Mouse (Mus musculus): ENCODE measurements at regions not wholly inside any gene's neighbourhood (a gene's known extent, or its start where the extent isn't known, plus 50 kb on each side); places are given as distances from the start of the nearest gene placed in this dataset.
A peak's percentile ranks its signal among the peaks of the same experiment; 100 is the strongest.
"Not testable (repeated sequence)": the region's sequence is repeated elsewhere in the genome, so short reads cannot be mapped to it uniquely, and the experiment has no call there.

DNA sequence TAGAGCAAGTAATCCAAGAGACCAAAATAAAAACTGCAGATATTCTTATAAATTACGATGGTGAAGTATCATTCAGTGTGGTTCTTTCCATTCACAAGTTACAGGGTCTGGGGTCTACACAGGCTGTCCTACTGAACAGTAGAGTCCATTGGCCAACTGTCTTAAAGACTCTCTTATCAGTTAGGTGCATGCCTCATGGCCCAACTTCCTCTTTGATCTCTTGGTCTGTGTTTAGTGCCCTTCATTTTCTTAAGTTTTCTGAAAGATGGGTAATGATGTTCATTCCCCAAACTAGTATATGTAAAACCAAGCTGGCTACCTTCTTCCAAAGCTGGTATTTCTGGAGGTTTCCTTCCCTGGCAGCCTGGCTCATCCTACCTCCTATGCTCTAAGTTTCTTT is 268.7 kb upstream of the Ift57 start:
- DNase-seq: no peak

DNA sequence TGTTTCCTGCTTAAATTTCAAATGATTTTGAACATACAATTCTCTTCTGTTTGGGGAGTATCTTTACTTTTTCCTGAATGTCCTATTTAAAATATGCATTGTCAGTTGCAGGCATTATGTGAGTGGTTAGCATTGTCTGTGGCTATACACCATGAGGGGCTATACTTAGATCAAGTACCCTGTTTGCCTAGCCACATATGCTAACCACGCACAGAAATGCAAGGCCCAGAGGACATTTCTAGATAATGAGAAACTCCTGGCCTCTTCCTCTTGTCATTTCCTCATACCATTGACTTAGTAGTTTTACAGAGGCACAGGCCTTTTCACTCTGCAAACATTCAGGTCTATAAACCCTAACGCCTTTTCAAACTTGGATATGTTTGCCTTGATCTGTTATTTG is 267.1 kb upstream of the Ift57 start:
- DNase-seq: no peak

- DNase-seq: peak; percentile 12
Observed at GRCm38 (mm10) chr16:49441225-49441624, 257.8 kb upstream of the Ift57 start.

GRCm38 (mm10) chr16:49447356-49447755 is 251.7 kb upstream of the Ift57 start:
- DNase-seq: not testable (repeated sequence)

DNA sequence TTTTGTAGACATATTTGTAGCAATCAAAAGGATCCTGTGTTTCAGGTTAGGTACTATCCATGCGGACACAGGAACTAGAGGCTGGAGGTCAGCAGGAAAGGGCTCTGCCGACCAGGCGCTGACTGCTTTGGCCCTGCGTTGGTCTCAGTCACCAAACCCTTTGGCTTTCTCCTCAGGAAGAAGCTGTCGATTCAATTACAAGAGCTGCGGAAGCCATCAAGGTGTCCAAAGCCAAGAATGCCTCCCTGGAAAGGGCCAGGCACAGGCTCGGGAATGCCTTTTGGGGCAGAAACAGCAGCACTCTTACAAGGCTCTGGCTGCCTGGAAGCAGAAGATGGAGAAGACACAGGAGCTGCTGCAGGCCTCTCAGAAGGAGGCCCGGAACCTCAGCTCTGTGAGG is 205.2 kb upstream of the Ift57 start:
- no peak for DNase-seq

- DNase-seq: no peak
Observed at GRCm38 (mm10) chr16:49497521-49498010, 201.5 kb upstream of the Ift57 start.

- no peak for DNase-seq
Observed at GRCm38 (mm10) chr16:49500818-49501217, 198.2 kb upstream of the Ift57 start.

- DNase-seq: no peak
Observed at GRCm38 (mm10) chr16:49503897-49504413, 195.1 kb upstream of the Ift57 start.

GRCm38 (mm10) chr16:49504669-49505068 is 194.4 kb upstream of the Ift57 start:
- no peak for DNase-seq

GRCm38 (mm10) chr16:49505271-49505670 is 193.8 kb upstream of the Ift57 start:
- no peak for DNase-seq

- no peak for DNase-seq
Observed at GRCm38 (mm10) chr16:49518844-49519243, 180.2 kb upstream of the Ift57 start.

- no peak for DNase-seq
Observed at GRCm38 (mm10) chr16:49520411-49520810, 178.6 kb upstream of the Ift57 start.

GRCm38 (mm10) chr16:49521685-49522084 is 177.3 kb upstream of the Ift57 start:
- DNase-seq: no peak

DNA sequence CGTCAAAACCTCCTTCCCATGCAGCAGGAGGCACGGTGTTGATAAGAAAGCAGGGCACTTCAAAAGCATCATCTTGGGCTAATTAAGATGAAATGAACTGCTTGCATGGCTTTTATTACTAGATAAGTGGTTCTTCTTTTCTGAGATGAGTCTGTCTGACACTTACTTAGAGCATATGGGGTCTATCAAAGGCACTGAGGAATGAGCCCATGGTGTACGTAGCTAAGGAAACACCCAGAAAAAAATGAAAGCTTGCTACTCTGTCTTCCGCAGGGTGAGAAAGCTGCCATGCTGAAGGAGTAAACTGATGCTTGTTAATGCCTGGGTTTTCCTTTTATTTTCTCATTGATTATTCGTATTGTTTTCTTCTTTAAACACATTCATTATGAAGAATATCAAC is 176.5 kb upstream of the Ift57 start:
- DNase-seq: no peak

GRCm38 (mm10) chr16:49528618-49529017 is 170.4 kb upstream of the Ift57 start:
- DNase-seq: not testable (repeated sequence)

GRCm38 (mm10) chr16:49529060-49529459 is 170.0 kb upstream of the Ift57 start:
- DNase-seq: no peak

GRCm38 (mm10) chr16:49530051-49530450 is 169.0 kb upstream of the Ift57 start:
- no peak for DNase-seq

DNA sequence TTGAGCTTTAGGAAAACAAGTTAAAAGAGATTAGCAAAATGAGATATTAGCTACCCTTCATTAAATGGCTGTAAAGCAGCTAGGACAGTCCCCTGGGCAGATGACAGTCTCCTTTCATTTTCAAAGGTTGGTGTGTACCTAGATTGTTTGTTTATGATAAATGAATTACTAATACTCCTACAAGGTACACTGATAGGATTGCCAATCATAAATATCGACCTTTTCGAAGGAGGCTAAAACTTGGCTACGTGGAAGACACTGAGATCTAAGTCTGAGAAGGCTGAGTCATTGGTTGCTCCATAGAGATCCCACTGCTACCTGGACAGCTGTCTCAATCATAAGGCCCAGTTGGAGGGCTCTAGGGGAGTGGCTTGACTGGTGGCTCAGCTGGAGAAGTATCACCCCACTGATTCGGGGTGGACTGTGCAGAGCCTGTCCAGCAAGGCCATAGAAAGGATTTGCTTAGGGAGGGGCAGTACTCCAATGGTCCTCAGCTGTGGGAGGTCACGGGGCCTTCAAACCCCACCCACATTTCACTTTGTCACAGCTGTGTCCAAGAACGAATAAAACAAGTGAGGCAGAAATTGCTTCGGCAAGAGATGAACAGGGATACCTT is 166.9 kb upstream of the Ift57 start:
- DNase-seq: no peak

DNA sequence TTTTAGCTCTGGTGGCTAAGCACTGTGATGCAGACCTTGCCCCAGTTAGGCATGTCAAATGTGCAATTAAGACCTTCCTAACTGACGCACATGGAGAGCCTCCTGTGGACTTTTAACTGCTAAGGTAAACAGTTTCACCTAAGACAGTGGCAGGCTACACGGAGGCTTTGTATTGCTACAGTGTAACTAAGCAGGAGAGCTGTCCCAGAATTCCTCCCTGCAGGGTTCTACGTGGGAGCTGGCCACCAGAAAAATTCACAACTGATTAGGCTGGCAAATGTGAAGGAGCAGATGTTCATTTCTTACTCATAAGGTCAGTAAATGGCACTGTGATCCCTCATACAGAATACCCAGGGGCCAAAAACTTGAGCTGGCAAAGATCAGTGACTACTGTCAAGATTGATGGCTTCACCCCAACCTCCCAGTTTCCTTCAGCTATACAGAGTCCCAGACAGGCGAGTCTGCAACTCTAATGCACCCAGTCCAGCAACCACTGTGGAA is 165.5 kb upstream of the Ift57 start:
- DNase-seq: no peak

- no peak for DNase-seq
Observed at GRCm38 (mm10) chr16:49550231-49550630, 148.8 kb upstream of the Ift57 start.

GRCm38 (mm10) chr16:49570031-49570430 is 129.0 kb upstream of the Ift57 start:
- DNase-seq: no peak

- no peak for DNase-seq
Observed at GRCm38 (mm10) chr16:49572485-49573170, 126.4 kb upstream of the Ift57 start.

GRCm38 (mm10) chr16:49573171-49573517 is 125.9 kb upstream of the Ift57 start:
- DNase-seq: no peak

DNA sequence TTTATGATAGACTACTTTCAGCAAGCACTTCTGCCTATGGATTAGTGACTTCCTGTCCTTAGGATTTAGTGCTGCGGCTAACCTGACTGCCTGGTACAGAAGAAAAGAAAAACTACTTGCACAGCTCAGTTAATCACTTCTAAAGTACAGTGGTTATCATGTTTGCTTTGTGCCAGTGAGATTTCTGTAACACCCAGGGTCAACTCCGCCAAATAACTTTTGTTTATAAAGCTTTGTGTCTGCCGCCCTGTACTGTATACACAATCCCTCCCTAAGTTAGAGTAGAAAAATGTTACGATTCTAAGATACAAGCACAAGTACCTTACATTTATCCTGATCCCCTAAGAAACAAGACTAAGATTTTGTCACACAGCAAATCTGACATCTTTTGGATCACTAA is 120.1 kb upstream of the Ift57 start:
- no peak for DNase-seq
